Mouse (Mus musculus): ENCODE results near the gene Lins1.

DNA sequence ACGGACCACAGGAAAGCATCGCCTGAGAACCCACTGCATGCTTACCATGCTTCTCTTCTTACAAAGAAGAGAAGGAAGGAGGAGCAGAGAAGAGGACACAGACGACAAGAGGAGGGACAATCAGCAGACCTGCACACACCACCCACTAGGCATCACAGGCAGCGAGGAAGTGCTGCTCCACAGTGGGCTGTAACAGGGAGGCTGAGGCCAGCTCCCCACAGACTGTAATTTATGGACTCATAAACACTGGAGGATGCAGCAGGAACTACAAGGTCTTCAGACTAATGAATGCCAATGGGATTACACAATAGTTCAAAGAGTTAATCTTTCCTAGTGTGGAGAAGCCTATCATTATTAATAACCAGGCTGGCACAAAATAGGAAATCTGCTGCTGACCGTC, 38.8 kb upstream of the Lins1 start:
- TF ChIP-seq CTCF (conservative IDR thresholded peaks at IDR 0.05; ENCODE audit: low read length) (no peak), NANOG (IDR thresholded peaks at IDR 0.05; ENCODE audit: borderline replicate concordance, low read length) (no peak)

Measured in E14TG2a.4 (cell line).